Mouse (Mus musculus): ENCODE data around the gene Tasp1. TPM values are rescaled to one million over a fixed set of nuclear protein-coding genes. Genes with fewer than 3 reads are reported as not detected.

Gene Tasp1
- polyA plus RNA-seq, 1 experiment = 31.7 TPM

- Histone ChIP-seq H3K27ac (ENCODE audit: control insufficient read depth, insufficient read depth, low read depth, low read length) (no peak overlapping the region), H3K4me1 (ENCODE audit: control insufficient read depth, insufficient read depth, low read length) (peaks cover 2% of the 10 kb centered on the region; the same call in 1 of the 2 replicates), H3K4me3 (ENCODE audit: control insufficient read depth, low read depth, low read length) (no peak overlapping the region), H3K36me3 (ENCODE audit: control insufficient read depth, insufficient read depth, low read length) (no peaks in the 10 kb centered on the region), H3K27me3 (ENCODE audit: control insufficient read depth, insufficient read depth, low read length) (no peaks in the 10 kb centered on the region)
- no peak for TF ChIP-seq POLR2A (IDR thresholded peaks at IDR 0.05; ENCODE audit: control insufficient read depth, low read depth, low read length)
- no peak for TF ChIP-seq CTCF (IDR thresholded peaks at IDR 0.05; ENCODE audit: control insufficient read depth, insufficient read depth, insufficient replicate concordance, low read depth, low read length)
These were observed 10.9 kb upstream of the Tasp1 start for GRCm38 (mm10) chr2:140077476-140077875.

GRCm38 (mm10) chr2:140075150-140075549, 8.5 kb upstream of the Tasp1 start:
- Histone ChIP-seq H3K27ac (ENCODE audit: control insufficient read depth, insufficient read depth, low read depth, low read length) (no peak overlapping the region), H3K4me3 (ENCODE audit: control insufficient read depth, low read depth, low read length) (no peak overlapping the region), H3K4me1 (ENCODE audit: control insufficient read depth, insufficient read depth, low read length) (peaks cover 2% of the 10 kb centered on the region; the same call in 1 of the 2 replicates), H3K36me3 (ENCODE audit: control insufficient read depth, insufficient read depth, low read length) (no peaks in the 10 kb centered on the region), H3K27me3 (ENCODE audit: control insufficient read depth, insufficient read depth, low read length) (no peaks in the 10 kb centered on the region)
- TF ChIP-seq POLR2A (IDR thresholded peaks at IDR 0.05; ENCODE audit: control insufficient read depth, low read depth, low read length) (no peak), CTCF (IDR thresholded peaks at IDR 0.05; ENCODE audit: control insufficient read depth, insufficient read depth, insufficient replicate concordance, low read depth, low read length) (no peak)

GRCm38 (mm10) chr2:140067516-140067915, 911 bp upstream of the Tasp1 start:
- TF ChIP-seq CTCF (IDR thresholded peaks at IDR 0.05; ENCODE audit: control insufficient read depth, insufficient read depth, insufficient replicate concordance, low read depth, low read length) = no peak
- peak overlapping the region; percentile 91 for H3K4me3 ChIP-seq (ENCODE audit: control insufficient read depth, low read depth, low read length)
- no peaks in the 10 kb centered on the region for H3K36me3 ChIP-seq (ENCODE audit: control insufficient read depth, insufficient read depth, low read length)
- peaks cover 4% of the 10 kb centered on the region for H3K4me1 ChIP-seq (ENCODE audit: control insufficient read depth, insufficient read depth, low read length)
- peak overlapping the region; percentile 39; the same call in 1 of the 2 replicates for H3K27ac ChIP-seq (ENCODE audit: control insufficient read depth, insufficient read depth, low read depth, low read length)
- H3K27me3 ChIP-seq (ENCODE audit: control insufficient read depth, insufficient read depth, low read length) = no peaks in the 10 kb centered on the region

- TF ChIP-seq POLR2A (IDR thresholded peaks at IDR 0.05; ENCODE audit: control insufficient read depth, low read depth, low read length) = no peak; the same call in 1 of the 2 replicates
- no peak; the same call in 1 of the 2 replicates for TF ChIP-seq CTCF (IDR thresholded peaks at IDR 0.05; ENCODE audit: control insufficient read depth, insufficient read depth, insufficient replicate concordance, low read depth, low read length)
- peak overlapping the region; percentile 70 for H3K27ac ChIP-seq (ENCODE audit: control insufficient read depth, insufficient read depth, low read depth, low read length)
These were observed 929 bp downstream of the Tasp1 start for GRCm38 (mm10) chr2:140065676-140066075.

GRCm38 (mm10) chr2:140061481-140061880, 5.1 kb downstream of the Tasp1 start:
- peaks cover 2% of the 10 kb centered on the region; the same call in 1 of the 2 replicates for H3K4me1 ChIP-seq (ENCODE audit: control insufficient read depth, insufficient read depth, low read length)
- H3K4me3 ChIP-seq (ENCODE audit: control insufficient read depth, low read depth, low read length) = no peak overlapping the region
- H3K36me3 ChIP-seq (ENCODE audit: control insufficient read depth, insufficient read depth, low read length) = no peaks in the 10 kb centered on the region; the same call in 1 of the 2 replicates
- no peaks in the 10 kb centered on the region for H3K27me3 ChIP-seq (ENCODE audit: control insufficient read depth, insufficient read depth, low read length)
- TF ChIP-seq CTCF (IDR thresholded peaks at IDR 0.05; ENCODE audit: control insufficient read depth, insufficient read depth, insufficient replicate concordance, low read depth, low read length) = no peak
- TF ChIP-seq POLR2A (IDR thresholded peaks at IDR 0.05; ENCODE audit: control insufficient read depth, low read depth, low read length) = no peak
- no peak overlapping the region for H3K27ac ChIP-seq (ENCODE audit: control insufficient read depth, insufficient read depth, low read depth, low read length)

More at GRCm38 (mm10) chr2:140065676-140066075, 929 bp downstream of the Tasp1 start:
- H3K4me1 ChIP-seq (ENCODE audit: control insufficient read depth, insufficient read depth, low read length) = peaks cover 4% of the 10 kb centered on the region
- no peaks in the 10 kb centered on the region for H3K27me3 ChIP-seq (ENCODE audit: control insufficient read depth, insufficient read depth, low read length)
- peak overlapping the region; percentile 96 for H3K4me3 ChIP-seq (ENCODE audit: control insufficient read depth, low read depth, low read length)
- no peaks in the 10 kb centered on the region for H3K36me3 ChIP-seq (ENCODE audit: control insufficient read depth, insufficient read depth, low read length)

- Histone ChIP-seq H3K27me3 (ENCODE audit: control insufficient read depth, insufficient read depth, low read length) (no peaks in the 10 kb centered on the region), H3K4me3 (ENCODE audit: control insufficient read depth, low read depth, low read length) (no peak overlapping the region)
- TF ChIP-seq POLR2A (IDR thresholded peaks at IDR 0.05; ENCODE audit: control insufficient read depth, low read depth, low read length) (no peak), CTCF (IDR thresholded peaks at IDR 0.05; ENCODE audit: control insufficient read depth, insufficient read depth, insufficient replicate concordance, low read depth, low read length) (no peak)
These were observed 6.3 kb downstream of the Tasp1 start for GRCm38 (mm10) chr2:140060092-140060867.

GRCm38 (mm10) chr2:140058125-140058524, 8.5 kb downstream of the Tasp1 start:
- Histone ChIP-seq H3K4me3 (ENCODE audit: control insufficient read depth, low read depth, low read length) (no peak overlapping the region), H3K4me1 (ENCODE audit: control insufficient read depth, insufficient read depth, low read length) (no peaks in the 10 kb centered on the region), H3K27me3 (ENCODE audit: control insufficient read depth, insufficient read depth, low read length) (no peaks in the 10 kb centered on the region), H3K27ac (ENCODE audit: control insufficient read depth, insufficient read depth, low read depth, low read length) (no peak overlapping the region), H3K36me3 (ENCODE audit: control insufficient read depth, insufficient read depth, low read length) (no peaks in the 10 kb centered on the region; the same call in 1 of the 2 replicates)
- TF ChIP-seq POLR2A (IDR thresholded peaks at IDR 0.05; ENCODE audit: control insufficient read depth, low read depth, low read length) (no peak), CTCF (IDR thresholded peaks at IDR 0.05; ENCODE audit: control insufficient read depth, insufficient read depth, insufficient replicate concordance, low read depth, low read length) (no peak)

More at GRCm38 (mm10) chr2:140060092-140060867, 6.3 kb downstream of the Tasp1 start:
- Histone ChIP-seq H3K4me1 (ENCODE audit: control insufficient read depth, insufficient read depth, low read length) (no peaks in the 10 kb centered on the region), H3K27ac (ENCODE audit: control insufficient read depth, insufficient read depth, low read depth, low read length) (no peak overlapping the region), H3K36me3 (ENCODE audit: control insufficient read depth, insufficient read depth, low read length) (no peaks in the 10 kb centered on the region; the same call in 1 of the 2 replicates)

Measured in testis, adult 2 months (tissue).